Mouse (Mus musculus) kidney, postnatal 0 days (tissue): ENCODE results near the gene Tec. TPM values are rescaled to one million over a fixed set of nuclear protein-coding genes. Genes with fewer than 3 reads are reported as not detected.

Experiments used
- ATAC-seq: fragments of 200-750 bp; cut with Nextera tagmentation; replicated peaks from 2 replicates; pipeline ENCODE4 v1.8.0; 2017; ENCODE audit warnings: low read depth, moderate number of reproducible peaks, moderate TSS enrichment, moderate library complexity; ENCODE audit not compliant: low FRiP score
- DNase-seq: peaks from one replicate; pipeline ENCODE4 v3.0.0-alpha.2; 2016; ENCODE audit warnings: low spot score
- H3K27ac ChIP-seq: fragments of 300-500 bp; sonication (generic); 2 replicates; pipeline ENCODE4 v1.5.1; 2014; ENCODE audit warnings: mild to moderate bottlenecking
- H3K27me3 ChIP-seq: fragments of 300-500 bp; sonication (generic); 2 replicates; pipeline ENCODE4 v1.6.1; 2014; ENCODE audit warnings: low read length, mixed read lengths; ENCODE audit not compliant: insufficient read depth
- H3K36me3 ChIP-seq: fragments of 300-500 bp; sonication (generic); 2 replicates; pipeline ENCODE4 v1.6.1; 2014; ENCODE audit warnings: low read length, mixed read lengths; ENCODE audit not compliant: insufficient read depth
- H3K4me1 ChIP-seq: fragments of 300-500 bp; sonication (generic); replicated peaks from 2 replicates; pipeline ENCODE4 v1.6.1; 2014; ENCODE audit warnings: antibody characterized with exemption, low read length, mixed read lengths; ENCODE audit not compliant: insufficient read depth
- H3K4me2 ChIP-seq: fragments of 300-500 bp; sonication (generic); 2 replicates; pipeline ENCODE4 v1.6.1; 2014; ENCODE audit warnings: mild to moderate bottlenecking, low read length, moderate library complexity, mixed read lengths
- H3K4me3 ChIP-seq: fragments of 300-500 bp; sonication (generic); replicated peaks from 2 replicates; pipeline ENCODE4 v1.5.1; 2014; ENCODE audit warnings: low read depth, low read length
- H3K9ac ChIP-seq: fragments of 300-500 bp; sonication (generic); 2 replicates; pipeline ENCODE4 v1.6.1; 2014; ENCODE audit warnings: low read depth, low read length
- H3K9me3 ChIP-seq: fragments of 300-500 bp; sonication (generic); replicated peaks from 2 replicates; pipeline ENCODE4 v1.6.1; 2016; ENCODE audit warnings: low read length, inconsistent platforms, mixed read lengths
- CTCF ChIP-seq: IDR thresholded peaks from 2 replicates; pipeline ENCODE4 v1.5.1; 2016; ENCODE audit warnings: antibody characterized with exemption, low read depth, mild to moderate bottlenecking, moderate library complexity
- WGBS: fragments of 180-500 bp; shearing (Covaris S2); extraction: QIAGEN DNeasy Blood & Tissue Kit; methylation state at CpG from one replicate; pipeline ENCODE4 v1.1.7; 2014; 5-methylcytosine and 5-hydroxymethylcytosine counted together
- polyA plus RNA-seq: library from polyadenylated mRNA; unstranded; fragments of >200 nt; fragmentation: Nextera tagmentation; extraction: Ambion mirVana; gene quantifications from 2 replicates; pipeline ENCODE4 v1.2.1, GENCODE M21; 2015

Tec gene
- polyA plus RNA-seq, 1 experiment from 2014 or later, result 8.4 TPM

- no peak for DNase-seq
Observed at GRCm38 (mm10) chr5:72709451-72709850, 158.8 kb downstream of the Tec start.

GRCm38 (mm10) chr5:72706722-72707121 lies 161.6 kb downstream of the Tec start:
- H3K27me3 ChIP-seq, result no peaks in the 10 kb centered on the region
- 34% methylated on average over 10 of the region's 10 CpGs for WGBS
- 0 out of 2 replicates have a peak overlapping the region, but pooled peaks have one; percentile 5 for H3K4me3 ChIP-seq
- DNase-seq (no peak), ATAC-seq (peak; percentile 37; the same call in 1 of the 2 replicates)
- H3K4me1 ChIP-seq, result 0 out of 2 replicates have a peak, but pooled peaks cover 4% of the 10 kb centered on the region
- no peaks in the 10 kb centered on the region for H3K36me3 ChIP-seq
- TF ChIP-seq CTCF, result no peak
- H3K9ac ChIP-seq, result no peak overlapping the region
- H3K27ac ChIP-seq, result no peak overlapping the region
- no peaks in the 10 kb centered on the region for H3K9me3 ChIP-seq
- peak overlapping the region; percentile 47 for H3K4me2 ChIP-seq

More at GRCm38 (mm10) chr5:72709451-72709850, 158.8 kb downstream of the Tec start:
- ATAC-seq, result no peak
- Histone ChIP-seq H3K4me3 (no peak overlapping the region), H3K4me2 (no peak overlapping the region), H3K4me1 (0 out of 2 replicates have a peak, but pooled peaks cover 4% of the 10 kb centered on the region), H3K9me3 (no peaks in the 10 kb centered on the region), H3K9ac (no peak overlapping the region), H3K27ac (no peak overlapping the region), H3K27me3 (no peaks in the 10 kb centered on the region), H3K36me3 (no peaks in the 10 kb centered on the region)
- 51% methylated on average over 13 of the region's 13 CpGs for WGBS
- TF ChIP-seq CTCF, result no peak

GRCm38 (mm10) chr5:72706095-72706494 lies 162.2 kb downstream of the Tec start:
- Histone ChIP-seq H3K27ac (no peak overlapping the region), H3K36me3 (no peaks in the 10 kb centered on the region), H3K9ac (no peak overlapping the region), H3K4me1 (0 out of 2 replicates have a peak, but pooled peaks cover 4% of the 10 kb centered on the region), H3K27me3 (no peaks in the 10 kb centered on the region), H3K4me2 (peak overlapping the region; percentile 47), H3K9me3 (no peaks in the 10 kb centered on the region), H3K4me3 (0 out of 2 replicates have a peak overlapping the region, but pooled peaks have one; percentile 5)
- TF ChIP-seq CTCF, result no peak
- ATAC-seq (0 out of 2 replicates have a peak, but pooled peaks have one; percentile 9), DNase-seq (no peak)
- 27% methylated on average over 10 of the region's 10 CpGs for WGBS

Other genes starting within 250 kb of the Tec start
- gene Cnga1, start 224.2 kb downstream of the Tec start, polyA plus RNA-seq, result 0.07 TPM in 1 of 2 replicates, not detected in the other
- 8.2 and 12.1 TPM in 2 replicates for gene Nipal1, start 220.7 kb downstream of the Tec start, polyA plus RNA-seq
- gene Txk, start 115.7 kb downstream of the Tec start, polyA plus RNA-seq, result 0.45 and 0.78 TPM in 2 replicates
- 12.1 and 14.6 TPM in 2 replicates for gene Slain2, start 45.8 kb upstream of the Tec start, polyA plus RNA-seq
- gene Gm10135, start 106.2 kb upstream of the Tec start, polyA plus RNA-seq, result not detected in 2 replicates
- 1.1 and 1.5 TPM in 2 replicates for gene Slc10a4, start 138.4 kb upstream of the Tec start, polyA plus RNA-seq